Mouse (Mus musculus): ENCODE measurements around the gene Ankrd35.

DNA sequence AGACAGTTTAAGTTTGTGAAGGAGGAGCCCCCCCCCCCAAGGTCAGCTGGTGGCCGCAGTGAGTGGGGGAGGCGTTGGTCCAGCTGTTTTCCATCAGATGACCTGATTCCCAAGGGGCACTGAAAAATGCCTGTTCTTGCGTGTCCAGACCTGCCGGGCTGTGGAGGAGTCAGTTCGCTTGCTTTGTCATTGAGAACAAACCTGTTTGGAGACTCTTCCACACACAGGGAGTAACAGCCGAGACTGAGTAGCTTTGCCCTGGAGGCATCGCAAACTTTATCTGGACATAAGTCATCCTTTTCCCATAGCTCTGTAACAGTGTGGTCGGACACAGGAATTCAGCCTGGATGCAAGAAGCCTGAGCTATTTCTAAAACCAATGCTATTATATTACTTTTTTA lies 4.5 kb downstream of the Ankrd35 start:
- TF ChIP-seq CTCF (IDR thresholded peaks at IDR 0.05; ENCODE audit: borderline replicate concordance, control insufficient read depth, extremely low read depth, insufficient read depth, low read length, poor library complexity) (no peak), POLR2A (IDR thresholded peaks at IDR 0.05; ENCODE audit: control insufficient read depth, extremely low read depth, insufficient read depth, low read length, poor library complexity) (no peak)
